Mouse (Mus musculus): ENCODE measurements around the gene Art2b. TPM values are rescaled to one million over a fixed set of nuclear protein-coding genes. Genes with fewer than 3 reads are reported as not detected.
A peak's percentile ranks its signal among the peaks of the same experiment; 100 is the strongest.
"Not testable (repeated sequence)": the region's sequence is repeated elsewhere in the genome, so short reads cannot be mapped to it uniquely, and the experiment has no call there.

Gene Art2b
- polyA plus RNA-seq, 1 experiment = 0.02 TPM

DNA sequence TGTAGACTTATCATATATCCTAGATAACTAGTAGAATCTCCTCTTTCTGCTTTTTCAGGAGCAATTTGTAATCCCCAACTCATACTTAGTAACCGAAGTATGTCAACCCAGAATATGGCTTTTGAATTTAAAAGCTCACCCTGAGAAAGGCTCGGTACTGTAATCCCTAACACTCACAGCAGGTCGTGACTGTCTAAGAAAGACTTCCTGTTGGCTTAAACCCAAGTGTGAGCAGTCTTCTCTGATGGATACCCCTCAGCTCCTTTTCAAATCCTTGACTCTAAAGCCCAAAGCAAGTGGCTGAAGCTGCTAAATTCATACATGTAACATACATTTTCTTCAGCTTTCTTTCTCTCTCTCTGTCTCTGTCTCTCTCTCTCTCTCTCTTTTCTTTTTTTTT lies 11.0 kb downstream of the Art2b start:
- Histone ChIP-seq H3K4me3 (ENCODE audit: insufficient read depth, low read length) (no peak overlapping the region), H3K27ac (ENCODE audit: insufficient read depth, low read length) (no peak overlapping the region), H3K4me1 (ENCODE audit: control insufficient read depth, insufficient read depth, low read length) (no peaks in the 10 kb centered on the region)
- TF ChIP-seq CTCF (IDR thresholded peaks at IDR 0.05; ENCODE audit: extremely low read depth, insufficient read depth, low read length) (no peak), POLR2A (IDR thresholded peaks at IDR 0.05; ENCODE audit: extremely low read depth, insufficient read depth, low read length) (no peak)

GRCm38 (mm10) chr7:101573636-101574035 lies 11.8 kb downstream of the Art2b start:
- H3K27ac ChIP-seq (ENCODE audit: insufficient read depth, low read length); H3K4me1 ChIP-seq (ENCODE audit: control insufficient read depth, insufficient read depth, low read length); H3K4me3 ChIP-seq (ENCODE audit: insufficient read depth, low read length): not testable (repeated sequence)

DNA sequence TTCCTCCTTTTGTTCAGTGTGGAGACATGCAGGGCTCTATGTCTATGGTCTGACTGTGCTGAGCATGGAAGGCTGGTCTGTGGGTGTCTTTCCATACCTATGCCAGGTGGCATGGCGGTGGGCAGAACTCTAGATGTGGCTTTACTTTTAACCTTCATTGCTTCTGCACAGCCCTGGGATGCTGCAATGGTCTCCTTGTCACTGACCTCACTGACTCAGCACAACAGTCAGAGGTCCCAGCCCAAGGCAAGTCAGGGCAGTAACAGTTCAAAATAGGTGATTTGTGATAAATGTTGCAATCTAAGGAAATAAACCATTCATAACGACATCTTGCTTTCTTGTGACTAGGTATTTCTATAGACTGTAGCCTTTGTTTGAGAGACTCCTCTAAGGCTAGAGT lies 21.3 kb downstream of the Art2b start:
- no peak for TF ChIP-seq POLR2A (IDR thresholded peaks at IDR 0.05; ENCODE audit: extremely low read depth, insufficient read depth, low read length)
- no peak for TF ChIP-seq CTCF (IDR thresholded peaks at IDR 0.05; ENCODE audit: extremely low read depth, insufficient read depth, low read length)
- Histone ChIP-seq H3K4me1 (ENCODE audit: control insufficient read depth, insufficient read depth, low read length) (no peaks in the 10 kb centered on the region), H3K27ac (ENCODE audit: insufficient read depth, low read length) (no peak overlapping the region), H3K4me3 (ENCODE audit: insufficient read depth, low read length) (no peak overlapping the region)

- H3K4me1 ChIP-seq (ENCODE audit: control insufficient read depth, insufficient read depth, low read length); H3K4me3 ChIP-seq (ENCODE audit: insufficient read depth, low read length); H3K27ac ChIP-seq (ENCODE audit: insufficient read depth, low read length): not testable (repeated sequence)
Observed at GRCm38 (mm10) chr7:101559393-101559792, 26.0 kb downstream of the Art2b start.

GRCm38 (mm10) chr7:101557391-101557790 lies 28.0 kb downstream of the Art2b start:
- no peak for TF ChIP-seq POLR2A (IDR thresholded peaks at IDR 0.05; ENCODE audit: extremely low read depth, insufficient read depth, low read length)
- no peak for TF ChIP-seq CTCF (IDR thresholded peaks at IDR 0.05; ENCODE audit: extremely low read depth, insufficient read depth, low read length)

GRCm38 (mm10) chr7:101555473-101555872 lies 29.9 kb downstream of the Art2b start:
- not testable (repeated sequence) for H3K27ac ChIP-seq (ENCODE audit: insufficient read depth, low read length); H3K4me1 ChIP-seq (ENCODE audit: control insufficient read depth, insufficient read depth, low read length); H3K4me3 ChIP-seq (ENCODE audit: insufficient read depth, low read length)

More at GRCm38 (mm10) chr7:101557391-101557790, 28.0 kb downstream of the Art2b start:
- Histone ChIP-seq H3K4me3 (ENCODE audit: insufficient read depth, low read length) (no peak overlapping the region), H3K4me1 (ENCODE audit: control insufficient read depth, insufficient read depth, low read length) (no peaks in the 10 kb centered on the region), H3K27ac (ENCODE audit: insufficient read depth, low read length) (no peak overlapping the region)

DNA sequence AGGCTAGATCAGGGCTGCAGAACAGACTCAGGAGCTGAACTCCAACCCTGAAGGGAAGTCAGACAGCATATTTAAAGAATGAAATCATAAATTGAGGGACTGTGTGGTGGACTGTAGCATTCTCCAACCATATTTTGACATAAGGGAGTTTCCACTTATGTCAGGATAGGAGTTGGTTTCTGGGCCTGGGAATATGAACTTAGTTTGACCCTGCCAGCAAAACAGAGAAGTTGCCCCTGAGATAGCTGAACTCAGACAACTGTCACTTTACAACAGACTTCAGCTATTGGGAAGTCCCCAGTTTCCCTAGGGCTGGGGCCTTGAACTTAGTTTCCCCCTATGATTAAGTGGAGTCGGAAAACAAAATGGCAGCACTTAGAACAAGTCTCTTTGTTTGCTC lies 33.9 kb downstream of the Art2b start:
- Histone ChIP-seq H3K27ac (ENCODE audit: insufficient read depth, low read length) (no peak overlapping the region), H3K4me3 (ENCODE audit: insufficient read depth, low read length) (no peak overlapping the region), H3K4me1 (ENCODE audit: control insufficient read depth, insufficient read depth, low read length) (no peaks in the 10 kb centered on the region)
- TF ChIP-seq POLR2A (IDR thresholded peaks at IDR 0.05; ENCODE audit: extremely low read depth, insufficient read depth, low read length) = no peak
- TF ChIP-seq CTCF (IDR thresholded peaks at IDR 0.05; ENCODE audit: extremely low read depth, insufficient read depth, low read length) = no peak

DNA sequence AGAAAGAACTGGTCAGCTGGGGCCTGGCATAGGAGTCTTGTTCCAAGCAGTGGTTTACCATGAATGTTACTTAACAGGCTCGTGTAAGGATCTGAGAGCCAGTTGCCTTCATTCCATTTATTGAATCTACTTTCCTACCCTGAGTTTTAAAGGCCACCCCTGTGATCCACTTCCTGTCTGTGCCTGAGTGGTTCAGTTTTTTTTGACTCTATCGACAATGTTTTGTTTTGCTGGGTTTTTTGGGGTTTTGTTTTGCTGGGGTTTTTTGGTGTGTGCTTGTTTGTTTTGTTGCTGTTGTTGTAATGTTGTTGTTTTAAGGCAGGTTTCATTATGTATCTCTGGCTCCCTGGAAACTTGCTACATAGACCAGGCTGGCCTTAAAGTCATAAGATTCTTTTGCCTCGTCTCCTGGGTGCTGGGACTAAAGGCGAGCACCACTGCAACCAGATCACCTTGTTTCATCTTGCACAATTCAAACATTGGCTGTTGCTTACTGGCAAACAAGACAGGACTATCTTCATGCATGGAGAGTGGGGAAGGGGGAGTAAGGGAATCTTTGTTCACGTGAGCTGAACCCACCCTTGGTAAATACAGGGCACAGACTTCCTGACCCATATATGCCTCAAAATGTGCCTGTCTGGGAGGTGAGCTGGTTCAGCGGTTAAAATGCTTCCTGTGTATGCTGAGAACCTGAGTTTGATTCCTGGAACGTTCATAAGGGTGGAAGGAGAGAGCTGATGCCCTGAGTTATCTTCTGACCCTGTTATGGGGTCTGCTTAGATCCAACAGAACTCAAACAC lies 34.5 kb downstream of the Art2b start:
- no peak for TF ChIP-seq CTCF (IDR thresholded peaks at IDR 0.05; ENCODE audit: extremely low read depth, insufficient read depth, low read length)
- TF ChIP-seq POLR2A (IDR thresholded peaks at IDR 0.05; ENCODE audit: extremely low read depth, insufficient read depth, low read length) = no peak
- Histone ChIP-seq H3K4me3 (ENCODE audit: insufficient read depth, low read length) (no peak overlapping the region), H3K27ac (ENCODE audit: insufficient read depth, low read length) (no peak overlapping the region), H3K4me1 (ENCODE audit: control insufficient read depth, insufficient read depth, low read length) (no peaks in the 10 kb centered on the region)

GRCm38 (mm10) chr7:101549266-101549665 lies 36.1 kb downstream of the Art2b start:
- H3K27ac ChIP-seq (ENCODE audit: insufficient read depth, low read length) = no peak overlapping the region
- H3K4me1 ChIP-seq (ENCODE audit: control insufficient read depth, insufficient read depth, low read length) = no peaks in the 10 kb centered on the region
- TF ChIP-seq CTCF (IDR thresholded peaks at IDR 0.05; ENCODE audit: extremely low read depth, insufficient read depth, low read length) (no peak), POLR2A (IDR thresholded peaks at IDR 0.05; ENCODE audit: extremely low read depth, insufficient read depth, low read length) (no peak)
- H3K4me3 ChIP-seq (ENCODE audit: insufficient read depth, low read length) = no peak overlapping the region

DNA sequence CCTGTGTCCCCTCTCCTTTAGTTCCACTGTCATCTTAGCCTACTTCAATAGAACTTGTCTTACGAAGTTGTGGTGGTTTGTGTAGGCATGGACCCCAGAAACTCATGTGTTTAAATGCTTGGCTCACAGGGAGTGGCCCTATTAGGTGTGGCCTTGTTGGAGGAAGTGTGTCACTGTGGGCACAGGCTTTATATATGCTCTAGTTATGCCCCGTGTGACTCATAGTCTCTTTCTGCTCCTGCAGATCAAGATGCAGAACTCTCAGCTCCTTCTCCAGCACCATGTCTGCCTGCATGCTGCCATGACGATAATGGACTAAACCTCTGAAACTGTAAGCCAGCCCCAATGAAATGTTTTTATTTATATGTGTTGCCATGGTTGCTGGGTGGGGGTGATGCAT lies 37.7 kb downstream of the Art2b start:
- no peak for TF ChIP-seq CTCF (IDR thresholded peaks at IDR 0.05; ENCODE audit: extremely low read depth, insufficient read depth, low read length)
- TF ChIP-seq POLR2A (IDR thresholded peaks at IDR 0.05; ENCODE audit: extremely low read depth, insufficient read depth, low read length) = no peak
- Histone ChIP-seq H3K4me3 (ENCODE audit: insufficient read depth, low read length) (no peak overlapping the region), H3K27ac (ENCODE audit: insufficient read depth, low read length) (no peak overlapping the region), H3K4me1 (ENCODE audit: control insufficient read depth, insufficient read depth, low read length) (no peaks in the 10 kb centered on the region)

DNA sequence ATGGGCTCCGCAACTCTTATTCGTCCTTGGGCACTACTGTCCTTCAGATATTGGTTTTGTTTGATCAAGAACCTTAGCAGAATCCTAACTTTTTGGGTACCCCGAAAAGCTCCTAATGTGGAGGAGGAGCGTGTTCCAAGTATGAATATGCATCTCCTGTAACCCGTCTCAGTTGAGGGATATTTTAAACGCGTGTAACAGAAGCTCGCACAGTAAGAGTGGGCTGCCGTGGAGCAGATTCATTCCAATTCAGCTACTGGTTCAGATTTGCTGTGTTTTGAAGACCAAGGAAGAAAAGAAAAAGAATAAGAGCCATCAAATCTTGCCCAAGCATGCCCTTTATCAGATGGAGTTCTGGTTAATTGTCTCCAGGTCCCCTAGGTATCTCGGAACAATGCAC lies 43.7 kb downstream of the Art2b start:
- no peak overlapping the region for H3K4me3 ChIP-seq (ENCODE audit: insufficient read depth, low read length)
- H3K27ac ChIP-seq (ENCODE audit: insufficient read depth, low read length) = peak overlapping the region; percentile 56; the same call in 1 of the 2 replicates
- peaks cover 3% of the 10 kb centered on the region; the same call in 1 of the 2 replicates for H3K4me1 ChIP-seq (ENCODE audit: control insufficient read depth, insufficient read depth, low read length)
- TF ChIP-seq CTCF (IDR thresholded peaks at IDR 0.05; ENCODE audit: extremely low read depth, insufficient read depth, low read length) = no peak
- TF ChIP-seq POLR2A (IDR thresholded peaks at IDR 0.05; ENCODE audit: extremely low read depth, insufficient read depth, low read length) = no peak; the same call in 1 of the 2 replicates

Data from cortical plate, adult 2 months (tissue).